Comparison of ENCODE assay signal across 10 mouse cellular contexts in the genomic region with DNA sequence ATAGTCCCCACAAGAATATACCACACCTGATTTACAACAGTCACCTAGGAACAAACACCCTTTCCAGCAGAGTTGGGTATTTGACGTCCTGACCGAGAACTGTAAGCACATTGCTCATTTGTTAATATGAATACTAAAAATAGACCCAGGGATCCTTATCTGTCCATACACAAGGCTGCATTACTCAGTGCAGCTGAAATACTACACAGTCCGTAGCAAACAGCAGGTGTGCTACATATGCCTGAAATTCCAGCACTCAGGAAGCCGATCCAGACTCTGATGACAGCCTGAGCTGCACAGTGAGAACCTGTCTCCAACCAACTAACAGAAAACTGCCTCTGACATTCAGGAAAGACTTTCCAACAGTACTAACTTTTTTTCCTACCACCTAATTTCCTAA. TPM values are rescaled to one million over a fixed set of nuclear protein-coding genes. Genes with fewer than 3 reads are reported as not detected.
DNase-seq lines count a peak whose midpoint lies in the region; ATAC-seq and TF ChIP-seq lines count a peak whose summit lies in the region.
"Had no signal": no experiment of that assay in that cellular context is flagged by ENCODE, and none has a peak within 500 bp of the region (broad histone marks: within the 10 kb centered on the region; RNA-seq: fewer than 3 reads in every experiment).

No protein-coding gene starts in this region.

- H3K4me3 ChIP-seq in heart, embryonic 14.5 days (ENCODE audit: control insufficient read depth in 1 of 2, insufficient read depth in 1 of 2, low read depth in 1 of 2, low read length in 2 of 2) = peak overlapping the region in 1 of 2 experiments; percentile 67; a peak in 2 of 4 replicates
- peak overlapping the region; percentile 28; the same call in 1 of the 2 replicates for H3K4me3 ChIP-seq in spleen, adult 2 months (ENCODE audit: extremely low read depth, insufficient read depth, insufficient read length)
- no peak overlapping the region for H3K4me3 ChIP-seq in intestine, embryonic 15.5 days (replicated peaks)
- H3K4me3 ChIP-seq in stomach, postnatal 0 days (ENCODE audit: low read depth, low read length) = no peak overlapping the region
- H3K4me3 ChIP-seq in left cerebral cortex, adult 2 months = no peak overlapping the region
- H3K4me3 ChIP-seq: hindbrain, embryonic 15.5 days had no signal

- peaks cover 3 to 18% of the 10 kb centered on the region in 2 experiments; a peak in 3 of 4 replicates for H3K4me1 ChIP-seq in heart, embryonic 14.5 days (ENCODE audit: control insufficient read depth in 2 of 2, insufficient read depth in 2 of 2, low read length in 2 of 2)
- peaks cover 14% of the 10 kb centered on the region for H3K4me1 ChIP-seq in spleen, adult 2 months (ENCODE audit: control insufficient read depth, insufficient read depth, insufficient read length)
- H3K4me1 ChIP-seq in intestine, embryonic 15.5 days (replicated peaks) = no peaks in the 10 kb centered on the region
- H3K4me1 ChIP-seq in stomach, postnatal 0 days (replicated peaks; ENCODE audit: control insufficient read depth, insufficient read depth) = no peaks in the 10 kb centered on the region

- TF ChIP-seq POLR2A in spleen, adult 2 months (IDR thresholded peaks at IDR 0.05; ENCODE audit: low read depth, low read length) = no peak

- H3K4me2 ChIP-seq in heart, embryonic 14.5 days (ENCODE audit: low read length) = peak overlapping the region; percentile 85
- H3K4me2 ChIP-seq in intestine, embryonic 15.5 days (replicated peaks) = 0 out of 2 replicates have a peak overlapping the region, but pooled peaks have one; percentile 28
- peak overlapping the region; percentile 70 for H3K4me2 ChIP-seq in stomach, postnatal 0 days (replicated peaks; ENCODE audit: low read depth)
- H3K4me2 ChIP-seq: hindbrain, embryonic 15.5 days had no signal

- H3K27me3 ChIP-seq in heart, embryonic 14.5 days (ENCODE audit: control insufficient read depth, insufficient read depth, low read length) = 0 out of 2 replicates have a peak, but pooled peaks cover 3% of the 10 kb centered on the region
- no peaks in the 10 kb centered on the region for H3K27me3 ChIP-seq in spleen, adult 2 months (ENCODE audit: control insufficient read depth, insufficient read depth, low read length)
- no peaks in the 10 kb centered on the region for H3K27me3 ChIP-seq in intestine, embryonic 15.5 days (replicated peaks)
- H3K27me3 ChIP-seq in stomach, postnatal 0 days (ENCODE audit: control insufficient read depth, insufficient read depth, low read length) = no peaks in the 10 kb centered on the region

- no peaks in the 10 kb centered on the region for H3K9me3 ChIP-seq in heart, embryonic 14.5 days (ENCODE audit: control insufficient read depth, low read length)
- no peaks in the 10 kb centered on the region for H3K9me3 ChIP-seq in intestine, embryonic 15.5 days
- H3K9me3 ChIP-seq in stomach, postnatal 0 days (ENCODE audit: control insufficient read depth, low read length) = no peaks in the 10 kb centered on the region
- H3K9me3 ChIP-seq: hindbrain, embryonic 15.5 days had no signal

- ATAC-seq in heart, embryonic 14.5 days (ENCODE audit: insufficient number of reproducible peaks, insufficient read depth, low FRiP score, low read depth) = no peak
- 0 out of 2 replicates have a peak, but pooled peaks have one; percentile 34 for ATAC-seq in intestine, embryonic 15.5 days
- ATAC-seq in stomach, postnatal 0 days (ENCODE audit: low FRiP score, low TSS enrichment) = no peak

- 8% methylated on average over 4 of the region's 4 CpGs for WGBS in heart, embryonic 14.5 days
- 57% methylated on average over 4 of the region's 4 CpGs for WGBS in spleen, adult 2 months
- WGBS in intestine, embryonic 15.5 days = 40% methylated on average over 4 of the region's 4 CpGs
- WGBS in stomach, postnatal 0 days = 29% methylated on average over 4 of the region's 4 CpGs

- peak overlapping the region; percentile 49 for H3K9ac ChIP-seq in heart, embryonic 14.5 days (ENCODE audit: low read length)
- H3K9ac ChIP-seq in intestine, embryonic 15.5 days = no peak overlapping the region
- no peak overlapping the region for H3K9ac ChIP-seq in stomach, postnatal 0 days (ENCODE audit: low read length)
- H3K9ac ChIP-seq: hindbrain, embryonic 15.5 days had no signal

- TF ChIP-seq CTCF in spleen, adult 2 months (IDR thresholded peaks at IDR 0.05; ENCODE audit: extremely low read depth, insufficient read depth, insufficient read length, insufficient replicate concordance) = no peak
- no peak for TF ChIP-seq CTCF in stomach, postnatal 0 days (IDR thresholded peaks at IDR 0.05; ENCODE audit: low read depth)
- TF ChIP-seq CTCF in left cerebral cortex, adult 2 months (IDR thresholded peaks at IDR 0.05) = no peak

- DNase-seq in heart, adult 9 months (ENCODE audit: low spot score in 2 of 2) = no peak
- DNase-seq in spleen, adult 2 months (ENCODE audit: low read depth in 1 of 2, low spot score in 2 of 2) = no peak
- no peak for DNase-seq in spleen, postnatal 36 days (ENCODE audit: low spot score in 2 of 2)
- no peak for DNase-seq in stomach, postnatal 0 days (ENCODE audit: low spot score)
- no peak for DNase-seq in left cerebral cortex, adult 2 months (ENCODE audit: extremely low spot score in 1 of 2, low spot score in 2 of 2)
- no peak for DNase-seq in spleen, adult 12 weeks (ENCODE audit: low spot score)
- DNase-seq: layer of hippocampus, adult 9-11 months had no signal

- intact Hi-C loops in left cerebral cortex, adult 2 months (cut with DNase I) = no loop called here

- TF ChIP-seq EP300 in stomach, postnatal 0 days (optimal IDR thresholded peaks at IDR 0.05) = no peak

- H3K27ac ChIP-seq in heart, embryonic 14.5 days (replicated peaks in 1 of 2; ENCODE audit: control insufficient read depth in 1 of 2, insufficient read depth in 1 of 2, low read depth in 2 of 2, low read length in 2 of 2) = peak overlapping the region in 1 of 2 experiments; percentile 39; a peak in 2 of 4 replicates
- no peak overlapping the region for H3K27ac ChIP-seq in spleen, adult 2 months (ENCODE audit: insufficient read depth, low read length)
- no peak overlapping the region for H3K27ac ChIP-seq in intestine, embryonic 15.5 days
- H3K27ac ChIP-seq in stomach, postnatal 0 days (replicated peaks) = no peak overlapping the region
- no peak overlapping the region for H3K27ac ChIP-seq in left cerebral cortex, adult 2 months
- H3K27ac ChIP-seq: hindbrain, embryonic 15.5 days had no signal

- no peaks in the 10 kb centered on the region for H3K36me3 ChIP-seq in heart, embryonic 14.5 days (ENCODE audit: control insufficient read depth, insufficient read depth, low read length)
- H3K36me3 ChIP-seq in spleen, adult 2 months (ENCODE audit: control insufficient read depth, insufficient read depth, low read length) = peaks cover 2% of the 10 kb centered on the region; the same call in 1 of the 2 replicates
- H3K36me3 ChIP-seq in intestine, embryonic 15.5 days = no peaks in the 10 kb centered on the region
- H3K36me3 ChIP-seq in stomach, postnatal 0 days (ENCODE audit: control insufficient read depth, insufficient read depth, low read length) = no peaks in the 10 kb centered on the region
- H3K36me3 ChIP-seq: hindbrain, embryonic 15.5 days had no signal

RNA-seq across cellular contexts. Expression of a gene that starts 17.8 kb away (rescaled TPM):
- polyA plus RNA-seq in heart, embryonic 14.5 days (2014; fragmentation: Nextera tagmentation; extraction: Ambion mirVana) = 8.0 and 9.9 TPM in 2 replicates
- polyA plus RNA-seq in spleen, adult 2 months (2012; rRNA removed) = 8.8 and 9.3 TPM in 2 replicates
- 4.3 and 5.1 TPM in 2 replicates for polyA plus RNA-seq in intestine, embryonic 15.5 days (2015; fragmentation: Nextera tagmentation; extraction: Ambion mirVana)
- polyA plus RNA-seq in stomach, postnatal 0 days (2015; fragmentation: Nextera tagmentation; extraction: Ambion mirVana) = 1.4 and 1.5 TPM in 2 replicates
- total RNA-seq in left cerebral cortex, adult 2 months (2021) = 1 to 10 TPM; 2.1 to 2.4 TPM

RNA-seq across cellular contexts. Expression of a gene that starts 39.0 kb away (rescaled TPM):
- 74.3 and 79.0 TPM in 2 replicates for polyA plus RNA-seq in heart, embryonic 14.5 days (2014; fragmentation: Nextera tagmentation; extraction: Ambion mirVana)
- polyA plus RNA-seq in spleen, adult 2 months (2012; rRNA removed) = 32.4 and 59.8 TPM in 2 replicates
- polyA plus RNA-seq in intestine, embryonic 15.5 days (2015; fragmentation: Nextera tagmentation; extraction: Ambion mirVana) = 109 and 117 TPM in 2 replicates
- polyA plus RNA-seq in stomach, postnatal 0 days (2015; fragmentation: Nextera tagmentation; extraction: Ambion mirVana) = 145 and 153 TPM in 2 replicates
- 10 to 100 TPM; 58.7 to 62.6 TPM for total RNA-seq in left cerebral cortex, adult 2 months (2021)

Comparison
In these comparisons a context has a peak if more than half of its experiments do, and no peak if none do; other contexts are left out.
1. H3K4me2 ChIP-seq: peak in every context shown above with its lines; median percentile 85 in heart, embryonic 14.5 days; 70 in stomach, postnatal 0 days; 28 in intestine, embryonic 15.5 days.